Mouse (Mus musculus) Patski (cell line): ENCODE measurements around the gene Rasgrf2. TPM values are rescaled to one million over a fixed set of nuclear protein-coding genes. Genes with fewer than 3 reads are reported as not detected.
A peak's percentile ranks its signal among the peaks of the same experiment; 100 is the strongest.

ENCODE experiments used
- ATAC-seq: fragments of 100-300 bp; one replicate; pipeline ENCODE4 v1.8.0; 2021
- CTCF ChIA-PET: fragments of 350-600 bp; sonication (Branson Sonifier 250); formaldehyde crosslinking; loops from one replicate; lab custom pipeline; 2022; ENCODE audit warnings: inconsistent platforms; lab: Charles Lee
- POLR2A ChIA-PET: fragments of 350-600 bp; sonication (Branson Sonifier 250); formaldehyde crosslinking; loops from one replicate; lab custom pipeline; 2022; ENCODE audit warnings: antibody characterized with exemption, inconsistent platforms; lab: Charles Lee
- DNase-seq: peaks from one replicate; pipeline ENCODE4 v3.0.0-alpha.2; 2011; ENCODE audit warnings: low read depth, low spot score
- H3K27me3 ChIP-seq: fragments of 371-371 bp; one replicate; pipeline ENCODE4 v1.5.1; 2021
- CTCF ChIP-seq: fragments of 100-300 bp; IDR thresholded peaks from one replicate; pipeline ENCODE4 v1.5.1; 2021
- in situ Hi-C: fragments of 300-500 bp; cut with MboI; formaldehyde crosslinking; loops from 3 replicates; pipeline ENCODE4 v1.11.1; 2018; ENCODE audit warnings: low pct_unique_long_range_greater_than_20kb, mixed read lengths
- polyA plus RNA-seq: library from polyadenylated mRNA; unstranded; gene quantifications from one replicate; pipeline ENCODE4 v1.2.3, GENCODE M21; 2021

Rasgrf2 gene
- polyA plus RNA-seq, 1 experiment from 2014 or later, result 0.05 TPM

DNA sequence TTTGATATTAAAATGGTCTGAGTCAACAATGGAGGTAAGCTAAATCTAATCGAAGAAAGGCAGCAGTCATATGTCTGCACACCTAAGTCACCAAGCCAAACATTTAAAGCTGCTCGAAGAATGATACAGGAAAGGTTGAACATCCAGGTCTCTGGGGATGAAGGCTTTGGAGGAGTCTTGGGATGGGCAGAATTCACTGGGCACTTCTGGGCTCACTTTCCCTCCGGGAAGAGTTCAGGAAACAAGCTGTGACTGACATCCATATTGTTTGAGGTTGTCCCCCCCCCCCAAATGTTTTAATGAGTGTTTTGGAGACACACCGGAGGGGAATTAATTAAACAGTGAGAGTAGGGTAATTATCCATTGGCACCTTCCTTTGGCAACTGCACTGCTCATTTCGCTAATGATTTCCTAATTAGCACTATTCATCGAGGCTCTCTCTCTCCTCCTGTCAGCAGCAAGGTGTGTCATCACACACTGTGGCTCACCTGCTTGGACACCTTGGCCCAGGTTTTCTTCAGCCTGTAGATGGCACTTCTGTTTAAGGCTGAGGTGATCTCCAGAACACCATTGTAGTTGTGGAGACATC lies 241.3 kb downstream of the Rasgrf2 start:
- no peak for ATAC-seq
- ChIA-PET POLR2A (no interaction called here), CTCF (no interaction called here)
- no peaks in the 10 kb centered on the region for H3K27me3 ChIP-seq
- DNase-seq, result no peak
- in situ Hi-C loops, result no loop called here
- no peak for TF ChIP-seq CTCF

DNA sequence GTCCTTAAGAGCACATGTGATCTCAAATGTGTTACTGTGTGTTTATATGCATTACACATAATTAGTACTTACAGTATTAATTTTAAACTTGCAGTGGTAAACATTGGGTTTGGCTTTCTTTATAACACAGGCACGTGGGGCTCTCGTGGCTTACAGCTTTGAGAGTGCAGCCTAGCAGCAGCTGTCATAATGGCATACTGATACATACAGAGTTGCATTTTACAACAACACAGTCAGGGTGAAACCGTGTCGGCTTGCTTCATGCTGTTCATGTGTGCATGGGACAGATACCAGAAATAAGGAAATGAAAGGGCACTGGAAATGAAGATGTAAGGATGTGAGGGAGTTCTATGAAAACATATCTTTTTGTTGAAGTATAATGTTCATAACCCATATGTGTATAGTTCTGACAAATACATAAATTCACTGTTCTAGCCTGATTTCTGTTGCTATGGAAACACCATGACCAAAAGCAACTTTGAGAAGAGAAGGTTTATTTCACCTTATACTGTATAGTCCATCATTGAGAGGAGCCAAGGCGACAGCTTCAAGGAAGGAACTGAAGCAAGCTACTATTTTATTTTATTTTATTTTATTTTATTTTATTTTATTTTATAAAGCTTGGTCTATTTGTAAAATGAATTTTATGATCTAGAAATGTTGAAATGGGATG lies 246.6 kb downstream of the Rasgrf2 start:
- DNase-seq, result no peak
- ChIA-PET CTCF (interaction anchor here (1.9 kb wide), 1 partner anchor 8 kb away, joined by 7 read pairs; no protein-coding TSS in a partner anchor), POLR2A (no interaction called here)
- H3K27me3 ChIP-seq, result no peaks in the 10 kb centered on the region
- ATAC-seq, result no peak
- no peak for TF ChIP-seq CTCF
- in situ Hi-C loops, result no loop called here

DNA sequence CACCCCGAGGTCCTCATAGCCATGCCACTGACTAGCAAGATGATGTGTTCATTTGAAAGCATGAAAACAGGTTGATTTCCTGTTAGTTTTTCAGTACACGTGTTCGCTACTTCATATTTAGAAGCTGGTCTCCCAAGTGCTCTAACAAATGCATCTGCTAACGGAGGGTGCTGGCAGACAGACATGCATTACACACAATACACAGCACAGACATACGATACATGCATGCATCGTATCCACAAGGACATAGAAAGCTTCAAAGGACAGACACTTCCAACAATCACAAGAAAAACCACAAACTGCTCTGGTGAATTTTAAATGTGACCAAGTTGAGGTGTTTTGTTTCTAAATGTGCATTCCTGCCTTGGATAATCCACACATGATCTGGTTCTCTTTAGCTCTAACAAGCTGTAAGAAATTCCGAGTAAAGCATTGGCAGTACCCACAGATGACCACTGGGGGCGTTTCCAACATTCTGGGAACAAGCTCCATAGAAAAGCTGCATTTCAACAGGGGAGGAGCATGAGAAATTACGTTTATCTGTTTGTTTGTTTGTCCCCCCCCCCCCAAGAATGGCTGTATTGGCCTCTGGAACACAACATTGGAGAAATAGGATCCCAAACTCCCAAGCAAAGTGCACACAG lies 249.5 kb downstream of the Rasgrf2 start:
- ChIA-PET CTCF (interaction anchor here (0.6 to 1.3 kb wide), 4 partner anchors 11 to 1119 kb away, joined by 3 to 9 read pairs (median 4); no protein-coding TSS in a partner anchor), POLR2A (interaction anchor here (0.6 kb wide), 1 partner anchor 9 kb away, joined by 3 read pairs; no protein-coding TSS in a partner anchor)
- TF ChIP-seq CTCF, result peak; percentile 70
- no peaks in the 10 kb centered on the region for H3K27me3 ChIP-seq
- DNase-seq, result no peak
- in situ Hi-C loops, result no loop called here
- no peak for ATAC-seq

DNA sequence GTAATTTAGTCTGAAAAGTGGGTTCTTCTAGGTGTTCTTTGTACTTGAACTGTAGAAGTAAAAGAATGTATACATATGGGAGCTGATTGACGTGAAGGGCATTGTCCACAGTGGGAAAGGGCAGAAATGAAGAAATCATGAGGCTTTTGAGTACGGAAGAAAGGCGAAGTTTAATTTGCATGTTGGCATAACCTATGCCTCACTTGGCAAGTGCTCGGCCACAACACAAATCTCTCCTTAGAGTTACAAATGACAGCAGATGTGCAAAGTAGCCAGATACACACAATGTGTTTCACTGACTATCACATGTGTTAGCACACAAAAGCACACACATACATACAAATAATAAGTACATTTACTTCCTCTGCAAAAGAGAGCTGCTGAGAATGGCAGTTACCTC lies 251.2 kb downstream of the Rasgrf2 start:
- no peak for TF ChIP-seq CTCF
- ATAC-seq (no peak), DNase-seq (no peak)
- ChIA-PET CTCF (no interaction called here), POLR2A (no interaction called here)
- in situ Hi-C loops, result no loop called here
- no peaks in the 10 kb centered on the region for H3K27me3 ChIP-seq

DNA sequence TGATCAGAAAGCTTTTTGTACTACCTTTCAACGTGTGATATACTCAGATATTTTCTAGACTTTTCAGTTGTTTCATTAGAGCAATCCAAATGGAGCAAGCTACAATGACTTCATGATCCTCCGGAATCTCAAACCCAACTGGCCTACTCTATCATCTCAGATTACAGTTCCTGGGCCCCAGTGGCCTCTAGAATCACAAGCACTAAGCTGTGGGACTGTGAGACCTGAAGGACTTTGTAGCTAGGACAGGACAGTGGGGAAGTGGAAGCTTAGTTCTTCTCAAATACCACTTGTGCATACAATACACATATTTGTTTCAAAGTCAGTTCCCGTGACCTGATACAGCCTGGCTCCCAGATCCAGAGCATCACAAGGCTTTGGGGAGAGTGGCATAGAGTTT lies 253.5 kb downstream of the Rasgrf2 start:
- CTCF ChIA-PET, result interaction anchor here (0.8 to 2.4 kb wide), 4 partner anchors 8 to 31 kb away, joined by 3 to 5 read pairs (median 4); no protein-coding TSS in a partner anchor

DNA sequence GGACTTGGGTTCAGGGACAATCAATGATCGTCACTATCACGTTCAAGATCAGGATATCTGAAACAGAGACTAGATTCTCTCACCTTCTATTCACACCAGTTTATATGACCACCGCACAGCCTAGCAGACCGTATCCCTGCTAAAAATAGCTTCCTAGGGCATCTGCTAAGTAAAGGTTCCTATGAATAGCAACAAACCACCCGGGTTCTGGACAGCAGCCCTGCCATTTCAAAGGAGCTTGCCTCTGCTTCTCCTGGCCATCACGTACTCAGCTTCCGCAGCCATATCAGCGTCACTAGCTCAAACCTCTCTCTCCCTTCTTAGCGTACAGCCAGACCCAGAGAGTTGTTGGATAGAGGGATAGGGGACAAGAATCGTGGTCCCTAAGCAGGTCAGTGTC lies 254.1 kb downstream of the Rasgrf2 start:
- H3K27me3 ChIP-seq, result no peaks in the 10 kb centered on the region
- no peak for ATAC-seq
- ChIA-PET POLR2A (no interaction called here), CTCF (interaction anchor here (1.6 to 2.4 kb wide), 3 partner anchors 9 to 31 kb away, joined by 4 to 5 read pairs (median 4); no protein-coding TSS in a partner anchor)
- TF ChIP-seq CTCF, result no peak
- no peak for DNase-seq
- in situ Hi-C loops, result no loop called here

More for the DNA sequence above, 253.5 kb downstream of the Rasgrf2 start:
- ATAC-seq, result no peak
- TF ChIP-seq CTCF, result no peak
- no peak for DNase-seq
- no peaks in the 10 kb centered on the region for H3K27me3 ChIP-seq
- in situ Hi-C loops, result no loop called here
- POLR2A ChIA-PET, result no interaction called here

DNA sequence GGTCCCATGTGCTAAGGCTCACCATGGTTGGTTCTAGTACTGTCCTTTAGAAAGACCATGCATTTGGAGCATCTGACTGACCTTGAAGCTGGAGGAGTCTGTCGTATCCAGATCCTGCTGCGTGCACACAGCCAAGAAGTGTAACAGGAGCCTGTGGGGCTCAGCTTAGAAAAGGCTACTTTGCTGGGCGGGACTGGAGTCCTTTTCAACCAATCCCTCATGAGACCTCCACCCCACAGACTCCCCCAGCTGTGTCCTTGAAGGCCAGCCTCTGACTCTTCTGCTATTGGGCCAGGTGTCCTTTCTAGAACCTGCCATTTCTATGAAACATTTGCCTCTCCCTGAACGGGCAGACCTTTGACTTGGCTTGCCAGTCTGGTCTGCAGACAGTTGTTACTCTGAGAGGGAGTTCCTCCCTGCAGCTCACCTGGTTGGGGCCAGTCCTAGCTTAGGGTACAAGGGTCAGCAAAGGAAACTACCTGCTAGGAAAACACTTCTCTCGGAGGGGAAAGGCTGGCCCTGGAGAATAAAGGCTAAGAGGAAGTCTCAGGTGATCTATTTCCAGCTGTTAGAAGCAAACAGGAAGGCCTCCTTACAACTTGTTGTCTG lies 254.6 kb downstream of the Rasgrf2 start, which contains the start of gene Ckmt2:
Gene Ckmt2 (minus strand): TSS at position 145 of the 609 bp plus-strand sequence.
- no peaks in the 10 kb centered on the region for H3K27me3 ChIP-seq
- in situ Hi-C loops, result no loop called here
- TF ChIP-seq CTCF, result no peak
- POLR2A ChIA-PET, result no interaction called here
- no peak for DNase-seq
- ATAC-seq, result no peak
- CTCF ChIA-PET, result interaction anchor here (1.0 to 2.4 kb wide), 3 partner anchors 9 to 43 kb away, joined by 3 to 5 read pairs (median 4); no protein-coding TSS in a partner anchor

DNA sequence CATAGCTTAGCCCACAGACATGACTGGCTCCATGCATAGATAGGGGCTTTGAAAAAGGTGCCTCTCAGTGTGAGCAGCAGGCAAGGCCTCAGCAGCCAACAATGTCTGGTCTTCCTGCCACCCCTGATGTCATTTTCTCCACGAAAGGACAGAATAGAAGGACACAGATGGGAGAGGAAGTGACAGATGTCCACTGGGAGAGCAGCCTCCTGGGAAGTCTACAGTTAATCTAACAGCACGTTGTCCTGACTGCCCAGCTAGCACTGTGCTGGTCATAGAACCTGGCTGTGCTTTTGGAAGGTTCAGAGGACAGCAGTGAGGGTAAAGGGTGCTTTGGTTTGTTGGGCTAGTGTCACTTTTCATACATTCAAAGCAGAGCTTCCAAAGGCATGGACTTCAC lies 255.9 kb downstream of the Rasgrf2 start:
- no peak for TF ChIP-seq CTCF
- in situ Hi-C loops, result no loop called here
- H3K27me3 ChIP-seq, result no peaks in the 10 kb centered on the region
- DNase-seq (no peak), ATAC-seq (no peak)
- ChIA-PET CTCF (no interaction called here), POLR2A (no interaction called here)

DNA sequence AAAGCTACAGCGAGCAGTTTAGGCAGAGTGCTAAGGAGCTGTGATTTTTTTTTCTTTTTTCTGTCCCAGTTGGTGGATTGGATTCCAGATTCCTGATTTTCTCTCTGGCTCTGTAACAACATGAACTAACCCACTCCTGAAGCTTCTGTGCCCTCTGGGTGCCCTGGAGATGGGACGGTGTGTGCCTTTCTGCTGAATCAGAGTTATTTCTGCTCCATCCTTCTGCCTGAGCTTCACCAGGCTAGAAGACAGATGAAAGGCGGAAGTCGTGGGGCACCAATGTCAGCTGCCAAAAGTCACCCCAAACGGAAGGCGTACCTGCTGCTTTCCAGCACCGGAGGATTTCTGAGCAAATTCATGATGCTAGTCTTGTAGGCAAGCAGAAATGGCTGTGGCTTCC lies 256.9 kb downstream of the Rasgrf2 start:
- ATAC-seq, result no peak
- ChIA-PET POLR2A (no interaction called here), CTCF (no interaction called here)
- in situ Hi-C loops, result no loop called here
- no peak for DNase-seq
- no peak for TF ChIP-seq CTCF
- no peaks in the 10 kb centered on the region for H3K27me3 ChIP-seq

DNA sequence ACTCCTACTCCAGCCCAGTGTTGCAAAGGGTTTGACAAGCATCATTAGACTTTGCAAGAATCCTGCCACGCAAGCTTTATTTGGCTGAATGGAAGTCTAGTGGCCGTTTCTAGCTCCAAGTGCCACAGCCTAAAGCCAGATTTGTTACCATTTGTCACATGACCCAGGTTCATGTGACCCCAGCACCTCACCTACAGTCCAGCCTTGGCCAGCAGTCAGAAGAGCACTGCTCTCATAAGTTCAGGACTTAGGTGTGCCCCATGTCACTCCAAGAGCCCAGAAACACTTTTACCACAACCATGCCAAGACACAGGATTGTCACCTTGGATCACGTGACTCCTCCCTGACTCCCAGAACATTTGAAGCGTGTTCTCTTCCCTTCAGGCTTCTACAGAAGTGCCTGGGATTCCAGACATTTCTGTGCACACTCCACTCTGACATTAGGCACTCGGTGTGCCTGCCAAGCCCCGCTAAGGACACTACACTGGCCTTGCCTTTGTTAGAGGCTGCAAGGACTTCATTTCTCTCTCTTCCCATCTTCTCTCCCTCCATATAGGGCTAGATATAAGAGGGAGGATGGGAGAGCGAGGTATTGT lies 257.6 kb downstream of the Rasgrf2 start:
- no peaks in the 10 kb centered on the region for H3K27me3 ChIP-seq
- ChIA-PET POLR2A (interaction anchor here (0.6 kb wide), 1 partner anchor 8 kb away, joined by 3 read pairs; no protein-coding TSS in a partner anchor), CTCF (no interaction called here)
- DNase-seq (no peak), ATAC-seq (no peak)
- no peak for TF ChIP-seq CTCF
- in situ Hi-C loops, result no loop called here
